Mouse (Mus musculus): ENCODE measurements around the gene Anp32a. TPM values are rescaled to one million over a fixed set of nuclear protein-coding genes. Genes with fewer than 3 reads are reported as not detected.

Gene Anp32a
- polyA plus RNA-seq, 1 experiment = 83.9 TPM

DNA sequence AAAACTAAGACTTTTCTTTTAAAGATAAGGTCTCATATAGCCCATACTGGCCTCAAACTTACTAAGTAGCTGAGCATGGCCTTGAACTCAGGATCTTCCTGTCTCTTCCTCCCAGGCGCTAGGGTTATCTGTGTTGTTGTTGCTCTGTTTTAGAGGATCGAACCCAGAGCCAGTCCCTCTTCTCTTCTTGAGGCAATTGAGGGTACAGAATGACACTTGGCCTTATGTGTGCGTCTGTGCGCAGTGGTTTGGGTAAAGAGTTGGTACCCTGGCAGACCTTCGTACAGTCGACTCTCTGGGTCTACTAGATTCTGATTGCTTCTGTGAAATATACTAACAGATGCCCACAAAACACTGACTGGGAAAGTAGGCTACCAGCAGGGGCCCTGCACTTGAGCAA lies 80.8 kb downstream of the Anp32a start:
- Histone ChIP-seq H3K4me3 (no peak overlapping the region), H3ac (ENCODE audit: control insufficient read depth, insufficient read length) (no peak overlapping the region), H3K79me2 (ENCODE audit: control insufficient read depth, insufficient read depth) (no peaks in the 10 kb centered on the region)

GRCm38 (mm10) chr9:62422926-62423325 lies 81.8 kb downstream of the Anp32a start:
- Histone ChIP-seq H3K36me3 (ENCODE audit: control insufficient read depth, insufficient read depth) (peaks cover under 1% of the 10 kb centered on the region), H3K79me2 (ENCODE audit: control insufficient read depth, insufficient read depth) (no peaks in the 10 kb centered on the region)
- TF ChIP-seq TCF3 (IDR thresholded peaks at IDR 0.05; ENCODE audit: insufficient read length, low read depth) (no peak), USF1 (IDR thresholded peaks at IDR 0.05; ENCODE audit: low read depth) (no peak), E2F4 (IDR thresholded peaks at IDR 0.05; ENCODE audit: insufficient read depth) (no peak), MYOG (IDR thresholded peaks at IDR 0.05; ENCODE audit: control insufficient read depth in 1 of 3, insufficient read depth in 1 of 3, insufficient read length in 2 of 3, low read depth in 2 of 3) (no peak), REST (IDR thresholded peaks at IDR 0.05; ENCODE audit: insufficient read depth, insufficient read length) (no peak), SRF (IDR thresholded peaks at IDR 0.05; ENCODE audit: control insufficient read depth, insufficient read length, low read depth) (no peak), MAX (IDR thresholded peaks at IDR 0.05; ENCODE audit: low read depth) (no peak), CEBPB (IDR thresholded peaks at IDR 0.05; ENCODE audit: insufficient read depth, poor library complexity, severe bottlenecking) (no peak), POLR2A (IDR thresholded peaks at IDR 0.05; ENCODE audit: insufficient read length, low read depth) (no peak), MYOD1 (IDR thresholded peaks at IDR 0.05; ENCODE audit: control insufficient read depth in 1 of 3, insufficient read length in 2 of 3, low read depth in 2 of 3) (no peak), POLR2AphosphoS2 (IDR thresholded peaks at IDR 0.05; ENCODE audit: insufficient read length, low read depth) (no peak), TCF12 (IDR thresholded peaks at IDR 0.05; ENCODE audit: insufficient read depth, poor library complexity, severe bottlenecking) (no peak)

More for the DNA sequence above, 80.8 kb downstream of the Anp32a start:
- Histone ChIP-seq H3K27me3 (ENCODE audit: control insufficient read depth, insufficient read depth, insufficient read length) (no peaks in the 10 kb centered on the region), H3K4me2 (ENCODE audit: low read depth) (no peak overlapping the region), H3K36me3 (ENCODE audit: control insufficient read depth, insufficient read depth) (no peaks in the 10 kb centered on the region)
- TF ChIP-seq CEBPB (IDR thresholded peaks at IDR 0.05; ENCODE audit: insufficient read depth, poor library complexity, severe bottlenecking) = no peak
- no peak for TF ChIP-seq USF1 (IDR thresholded peaks at IDR 0.05; ENCODE audit: low read depth)

GRCm38 (mm10) chr9:62423871-62424270 lies 82.8 kb downstream of the Anp32a start:
- TF ChIP-seq E2F4 (IDR thresholded peaks at IDR 0.05; ENCODE audit: insufficient read depth) (no peak), MYOG (IDR thresholded peaks at IDR 0.05; ENCODE audit: control insufficient read depth in 1 of 3, insufficient read depth in 1 of 3, insufficient read length in 2 of 3, low read depth in 2 of 3) (no peak), POLR2AphosphoS2 (IDR thresholded peaks at IDR 0.05; ENCODE audit: insufficient read length, low read depth) (no peak), MAX (IDR thresholded peaks at IDR 0.05; ENCODE audit: low read depth) (no peak), USF1 (IDR thresholded peaks at IDR 0.05; ENCODE audit: low read depth) (no peak), SRF (IDR thresholded peaks at IDR 0.05; ENCODE audit: control insufficient read depth, insufficient read length, low read depth) (no peak), TCF3 (IDR thresholded peaks at IDR 0.05; ENCODE audit: insufficient read length, low read depth) (no peak), POLR2A (IDR thresholded peaks at IDR 0.05; ENCODE audit: insufficient read length, low read depth) (no peak), REST (IDR thresholded peaks at IDR 0.05; ENCODE audit: insufficient read depth, insufficient read length) (no peak)
- Histone ChIP-seq H3K79me2 (ENCODE audit: control insufficient read depth, insufficient read depth) (no peaks in the 10 kb centered on the region), H3K36me3 (ENCODE audit: control insufficient read depth, insufficient read depth) (peaks cover 4% of the 10 kb centered on the region), H3K4me2 (ENCODE audit: low read depth) (no peak overlapping the region), H3K27me3 (ENCODE audit: control insufficient read depth, insufficient read depth, insufficient read length) (no peaks in the 10 kb centered on the region), H3K4me3 (no peak overlapping the region), H3ac (ENCODE audit: control insufficient read depth, insufficient read length) (no peak overlapping the region)

More at GRCm38 (mm10) chr9:62422926-62423325, 81.8 kb downstream of the Anp32a start:
- Histone ChIP-seq H3K4me2 (ENCODE audit: low read depth) (no peak overlapping the region), H3K27me3 (ENCODE audit: control insufficient read depth, insufficient read depth, insufficient read length) (no peaks in the 10 kb centered on the region), H3ac (ENCODE audit: control insufficient read depth, insufficient read length) (no peak overlapping the region), H3K4me3 (no peak overlapping the region)

GRCm38 (mm10) chr9:62425265-62425664 lies 84.2 kb downstream of the Anp32a start:
- no peak for TF ChIP-seq POLR2A (IDR thresholded peaks at IDR 0.05; ENCODE audit: insufficient read length, low read depth)
- no peak for TF ChIP-seq TCF3 (IDR thresholded peaks at IDR 0.05; ENCODE audit: insufficient read length, low read depth)
- TF ChIP-seq REST (IDR thresholded peaks at IDR 0.05; ENCODE audit: insufficient read depth, insufficient read length) = no peak
- TF ChIP-seq USF1 (IDR thresholded peaks at IDR 0.05; ENCODE audit: low read depth) = no peak
- no peak for TF ChIP-seq E2F4 (IDR thresholded peaks at IDR 0.05; ENCODE audit: insufficient read depth)
- TF ChIP-seq MAX (IDR thresholded peaks at IDR 0.05; ENCODE audit: low read depth) = no peak
- TF ChIP-seq MYOG (IDR thresholded peaks at IDR 0.05; ENCODE audit: control insufficient read depth in 1 of 3, insufficient read depth in 1 of 3, insufficient read length in 2 of 3, low read depth in 2 of 3) = no peak
- no peak for TF ChIP-seq SRF (IDR thresholded peaks at IDR 0.05; ENCODE audit: control insufficient read depth, insufficient read length, low read depth)
- TF ChIP-seq POLR2AphosphoS2 (IDR thresholded peaks at IDR 0.05; ENCODE audit: insufficient read length, low read depth) = no peak
- TF ChIP-seq CEBPB (IDR thresholded peaks at IDR 0.05; ENCODE audit: insufficient read depth, poor library complexity, severe bottlenecking) = no peak
- TF ChIP-seq TCF12 (IDR thresholded peaks at IDR 0.05; ENCODE audit: insufficient read depth, poor library complexity, severe bottlenecking) = no peak
- no peak for TF ChIP-seq MYOD1 (IDR thresholded peaks at IDR 0.05; ENCODE audit: control insufficient read depth in 1 of 3, insufficient read length in 2 of 3, low read depth in 2 of 3)
- H3K4me3 ChIP-seq = no peak overlapping the region
- H3K27me3 ChIP-seq (ENCODE audit: control insufficient read depth, insufficient read depth, insufficient read length) = no peaks in the 10 kb centered on the region
- no peaks in the 10 kb centered on the region for H3K79me2 ChIP-seq (ENCODE audit: control insufficient read depth, insufficient read depth)
- H3K4me2 ChIP-seq (ENCODE audit: low read depth) = no peak overlapping the region
- peaks cover 4% of the 10 kb centered on the region for H3K36me3 ChIP-seq (ENCODE audit: control insufficient read depth, insufficient read depth)
- H3ac ChIP-seq (ENCODE audit: control insufficient read depth, insufficient read length) = no peak overlapping the region

- no peak overlapping the region for H3K4me3 ChIP-seq
- H3K79me2 ChIP-seq (ENCODE audit: control insufficient read depth, insufficient read depth) = no peaks in the 10 kb centered on the region
- H3ac ChIP-seq (ENCODE audit: control insufficient read depth, insufficient read length) = no peak overlapping the region
- no peaks in the 10 kb centered on the region for H3K27me3 ChIP-seq (ENCODE audit: control insufficient read depth, insufficient read depth, insufficient read length)
- H3K36me3 ChIP-seq (ENCODE audit: control insufficient read depth, insufficient read depth) = peaks cover 4% of the 10 kb centered on the region
- TF ChIP-seq SRF (IDR thresholded peaks at IDR 0.05; ENCODE audit: control insufficient read depth, insufficient read length, low read depth) = no peak
- no peak for TF ChIP-seq POLR2AphosphoS2 (IDR thresholded peaks at IDR 0.05; ENCODE audit: insufficient read length, low read depth)
- no peak for TF ChIP-seq USF1 (IDR thresholded peaks at IDR 0.05; ENCODE audit: low read depth)
- no peak for TF ChIP-seq REST (IDR thresholded peaks at IDR 0.05; ENCODE audit: insufficient read depth, insufficient read length)
- TF ChIP-seq CEBPB (IDR thresholded peaks at IDR 0.05; ENCODE audit: insufficient read depth, poor library complexity, severe bottlenecking) = no peak
- no peak for TF ChIP-seq POLR2A (IDR thresholded peaks at IDR 0.05; ENCODE audit: insufficient read length, low read depth)
- H3K4me2 ChIP-seq (ENCODE audit: low read depth) = no peak overlapping the region
Measured at GRCm38 (mm10) chr9:62426021-62426420, 84.9 kb downstream of the Anp32a start.
